Mouse (Mus musculus): Measurements from ENCODE around the gene St6galnac5.
A peak's percentile ranks its signal among the peaks of the same experiment; 100 is the strongest.

Gene St6galnac5

DNA sequence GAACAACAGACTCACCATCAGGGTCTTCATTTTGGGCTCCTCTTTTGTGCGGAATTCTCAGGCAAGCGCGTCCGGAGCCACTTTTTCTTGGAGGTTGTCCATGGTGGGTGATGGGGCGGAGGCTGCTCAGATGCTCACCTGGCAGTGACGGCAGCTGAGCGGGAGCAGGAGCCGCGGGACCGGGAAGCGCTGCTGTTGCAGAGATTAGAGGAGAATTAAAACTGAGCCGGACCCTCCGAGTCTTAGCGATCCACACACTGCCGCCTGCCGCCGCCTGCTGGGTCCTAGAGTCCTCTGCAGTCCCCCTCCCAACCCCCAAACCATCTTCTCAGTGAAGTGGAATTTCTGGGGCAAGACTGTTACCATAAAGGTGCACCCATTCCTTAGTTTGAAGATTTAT lies at the start of gene St6galnac5:
St6galnac5 (minus strand) TSS at position 259 of the 400 bp plus-strand sequence.
- DNase-seq, result no peak

DNA sequence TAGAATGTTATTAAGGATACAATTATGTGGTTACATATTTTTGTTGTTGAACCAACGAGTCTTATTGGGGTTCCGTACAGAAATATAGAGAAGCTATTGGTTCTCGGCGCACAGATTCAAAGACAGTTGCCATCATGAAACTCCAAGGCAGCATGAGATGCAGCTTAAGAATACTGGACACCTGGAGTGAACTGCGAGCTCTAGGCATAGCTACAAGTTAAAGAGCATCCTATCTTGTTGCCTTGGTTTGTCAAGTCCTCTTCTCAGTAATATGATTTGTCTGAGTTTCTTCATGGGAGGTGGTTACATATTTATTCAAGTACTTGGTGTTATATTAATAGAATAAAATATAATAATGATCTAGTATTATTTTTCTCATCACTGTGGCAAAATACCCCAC lies 48.7 kb upstream of the St6galnac5 start:
- DNase-seq, result no peak

DNA sequence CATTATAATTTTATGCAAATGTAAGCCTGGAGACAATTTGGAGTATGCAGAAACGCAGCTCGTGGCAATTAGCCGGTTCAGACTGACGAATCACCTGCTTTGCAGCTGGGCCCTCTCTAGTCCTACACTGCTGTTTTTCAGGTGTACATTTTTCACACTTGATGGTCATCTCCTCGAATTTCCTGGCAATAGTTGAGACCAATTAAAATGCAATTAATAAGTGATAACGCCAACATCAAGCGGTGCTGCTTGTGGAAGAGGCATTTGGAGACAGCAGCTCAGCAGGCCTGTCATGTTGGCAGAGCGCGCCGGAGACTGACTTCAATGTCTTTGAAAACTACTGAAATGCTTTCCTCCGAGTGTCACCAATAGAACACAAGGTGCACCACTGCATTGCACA lies 42.0 kb upstream of the St6galnac5 start:
- no peak for DNase-seq

DNA sequence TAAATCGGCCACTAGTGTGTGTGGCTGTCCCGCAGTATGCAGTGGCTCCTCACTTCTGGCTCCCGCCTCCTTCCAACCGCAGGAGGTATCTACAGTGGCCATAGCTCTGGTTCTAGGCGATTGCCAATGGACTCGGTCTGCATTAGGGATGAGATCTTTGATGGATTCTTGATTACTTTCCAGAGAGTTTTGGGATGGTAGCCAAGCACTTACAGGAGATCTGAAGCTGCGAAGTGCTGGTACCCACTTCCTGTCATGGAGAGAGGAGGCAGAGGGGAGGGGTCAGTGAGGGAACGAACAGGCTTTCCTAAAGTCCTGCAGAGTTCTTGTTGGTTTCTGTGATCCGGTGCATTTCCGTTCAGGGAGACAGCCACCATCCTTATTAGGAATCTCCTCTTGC lies 36.0 kb upstream of the St6galnac5 start:
- no peak for DNase-seq

DNA sequence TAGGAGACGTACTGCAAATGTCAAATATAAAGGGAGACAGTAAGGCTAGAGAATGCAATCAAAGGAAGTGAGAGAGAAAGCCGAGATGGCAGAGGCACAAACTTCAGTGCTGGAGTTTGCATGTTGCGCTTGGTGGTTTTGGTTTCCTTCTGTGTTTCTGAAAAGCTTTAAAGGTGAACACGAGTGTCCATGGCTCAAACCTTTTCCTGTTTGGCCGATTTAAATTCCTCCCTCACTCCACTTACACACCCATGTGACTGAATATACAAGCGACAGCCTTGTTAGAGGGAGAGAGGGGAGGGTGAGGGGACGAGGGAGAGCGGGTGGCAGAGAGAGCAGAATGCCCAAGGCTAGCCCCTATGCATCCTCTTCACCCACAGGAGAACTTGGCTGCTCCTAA lies 34.3 kb upstream of the St6galnac5 start:
- no peak for DNase-seq

DNA sequence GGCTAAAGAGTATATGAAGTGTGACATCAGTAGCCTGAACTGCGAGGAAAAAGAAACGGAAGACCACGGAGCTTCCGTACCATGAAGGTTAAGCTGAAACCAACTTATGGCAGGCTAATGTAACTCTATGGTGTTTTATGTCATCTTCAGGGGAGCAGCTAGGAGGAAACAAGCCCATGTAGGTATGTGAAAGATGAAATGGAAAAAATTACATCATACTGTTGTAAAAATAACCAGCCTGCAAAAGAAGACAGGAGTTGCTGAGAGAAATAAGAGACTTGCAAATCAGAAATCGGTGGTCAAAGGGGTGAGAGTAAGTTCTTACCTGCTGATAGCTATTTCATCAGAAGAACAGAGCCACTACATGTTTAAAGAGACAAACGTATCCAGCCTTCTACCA lies 24.8 kb upstream of the St6galnac5 start:
- no peak for DNase-seq

DNA sequence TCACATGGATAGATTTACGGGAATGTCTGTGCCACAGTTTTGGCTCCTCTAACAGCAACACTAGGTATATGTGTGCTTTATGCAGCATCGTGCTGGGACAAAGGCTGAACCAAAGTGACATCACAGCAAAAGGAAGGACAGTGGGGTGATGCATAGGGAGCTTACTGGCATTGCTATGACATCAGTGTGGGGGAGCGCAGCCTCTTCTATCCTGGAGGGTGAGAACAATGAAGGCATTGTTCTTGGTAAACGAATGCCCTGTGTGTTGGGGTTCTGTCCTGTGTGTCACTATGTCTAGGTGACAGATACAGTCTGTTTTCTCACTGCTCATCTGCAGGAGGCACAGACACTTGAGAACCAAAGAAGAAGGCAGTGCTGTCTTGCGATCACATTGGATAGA lies 16.9 kb upstream of the St6galnac5 start:
- DNase-seq, result no peak

DNA sequence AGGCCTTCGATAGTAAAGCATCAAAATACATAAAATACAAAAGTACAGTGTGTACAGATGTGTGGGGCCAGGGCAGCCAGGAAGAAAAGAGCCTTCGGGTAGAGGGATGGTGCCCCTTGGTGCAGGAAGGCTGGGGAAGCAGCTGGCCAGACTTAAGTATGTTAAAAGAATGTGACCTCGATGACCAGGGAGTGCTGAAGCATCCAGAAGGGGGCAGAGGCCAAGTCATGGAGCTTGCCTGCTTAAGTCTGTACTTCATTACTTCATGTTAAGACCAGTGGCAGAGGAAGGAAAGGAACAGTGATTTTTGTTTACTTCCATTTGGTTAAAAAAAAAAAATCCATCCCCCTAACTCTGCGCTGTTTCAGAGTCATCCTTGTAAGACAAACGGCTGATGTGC lies 16.1 kb upstream of the St6galnac5 start:
- DNase-seq, result no peak

DNA sequence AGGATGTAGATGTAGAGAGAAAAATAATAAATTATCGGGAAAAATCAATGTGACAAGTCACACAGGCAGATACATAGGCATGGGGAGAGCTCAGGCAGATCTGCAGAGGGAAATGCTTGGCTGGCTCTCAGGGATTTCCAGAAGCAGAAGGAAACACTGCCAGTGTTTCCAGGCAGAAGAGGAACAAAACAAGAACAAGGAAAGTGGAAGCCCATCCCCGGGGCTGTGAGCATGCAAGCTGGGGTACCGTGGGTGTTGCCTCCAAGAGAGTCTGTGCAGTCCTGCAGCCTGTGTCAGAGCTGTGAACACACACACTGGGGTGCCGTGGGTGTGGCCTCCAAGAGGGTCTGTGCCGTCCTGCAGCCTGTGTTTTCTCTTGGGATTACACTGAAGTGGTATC lies 11.6 kb upstream of the St6galnac5 start:
- DNase-seq, result no peak

DNA sequence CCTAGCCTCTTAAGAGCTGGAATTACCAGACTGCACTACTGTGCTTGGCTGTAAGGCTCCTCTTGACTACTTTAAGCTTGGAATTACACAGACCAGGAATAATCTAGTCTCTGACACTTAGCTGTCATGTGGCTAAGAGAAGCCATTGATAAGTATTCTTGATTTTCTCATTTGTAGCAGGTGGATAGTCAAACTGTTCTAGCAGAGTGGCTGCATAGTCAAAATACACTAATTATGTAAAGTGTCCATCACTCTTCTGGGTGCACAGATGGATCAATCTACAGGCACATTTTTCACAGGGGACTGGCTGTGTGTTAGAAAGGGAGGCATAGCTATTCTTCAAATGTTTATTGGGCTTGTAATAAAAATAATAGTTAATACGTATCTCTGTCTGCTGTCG lies 8.7 kb upstream of the St6galnac5 start:
- no peak for DNase-seq

DNA sequence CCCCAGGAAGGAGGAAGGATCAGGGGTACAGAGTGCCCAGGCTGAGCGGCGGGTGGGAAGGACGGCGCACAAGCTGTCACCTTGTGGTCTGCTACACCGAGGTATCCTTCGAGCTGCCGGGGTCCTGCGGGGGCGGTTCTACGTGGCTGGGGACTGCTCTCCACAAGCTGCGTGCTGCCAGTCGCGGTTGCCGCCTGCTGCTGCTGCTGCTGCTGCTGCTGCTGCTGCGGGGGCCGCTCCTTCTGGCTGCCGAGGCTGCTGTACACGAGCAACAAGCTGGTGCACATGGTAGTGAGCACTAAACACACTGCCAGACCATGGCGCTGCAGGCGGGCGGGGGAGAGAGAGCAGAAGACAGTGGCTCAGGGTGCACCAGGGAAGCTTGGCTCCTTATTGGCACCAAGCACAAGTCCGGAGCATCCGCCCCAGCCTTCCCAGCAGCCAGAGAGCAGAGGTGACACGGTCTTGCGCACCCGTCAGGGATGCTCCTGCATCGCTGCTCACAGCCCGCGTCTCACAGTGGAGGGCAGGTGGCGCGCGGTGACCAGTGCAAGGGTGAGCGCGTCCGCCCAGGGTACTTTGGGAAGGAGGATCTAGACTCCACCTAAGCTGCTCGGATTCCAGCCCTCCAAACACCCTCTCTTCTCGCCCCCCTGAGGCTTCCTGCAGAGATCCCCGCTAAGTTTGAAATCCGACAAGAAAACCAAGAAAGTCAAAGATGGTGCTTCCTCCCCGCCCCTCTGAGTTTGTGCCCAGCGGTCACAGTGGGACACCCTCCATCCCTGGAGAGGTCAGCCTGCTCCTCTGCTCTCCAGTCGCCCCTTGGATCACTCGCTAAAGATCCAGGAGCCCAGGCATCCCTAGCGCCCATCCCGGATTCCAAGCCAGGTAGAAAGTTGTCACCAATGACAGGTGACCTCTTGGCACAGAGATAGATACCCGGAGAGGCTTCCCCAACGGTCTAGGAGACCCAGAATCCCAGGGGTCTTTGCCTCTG lies 770 bp downstream of the St6galnac5 start:
- peak; percentile 7 for DNase-seq

DNA sequence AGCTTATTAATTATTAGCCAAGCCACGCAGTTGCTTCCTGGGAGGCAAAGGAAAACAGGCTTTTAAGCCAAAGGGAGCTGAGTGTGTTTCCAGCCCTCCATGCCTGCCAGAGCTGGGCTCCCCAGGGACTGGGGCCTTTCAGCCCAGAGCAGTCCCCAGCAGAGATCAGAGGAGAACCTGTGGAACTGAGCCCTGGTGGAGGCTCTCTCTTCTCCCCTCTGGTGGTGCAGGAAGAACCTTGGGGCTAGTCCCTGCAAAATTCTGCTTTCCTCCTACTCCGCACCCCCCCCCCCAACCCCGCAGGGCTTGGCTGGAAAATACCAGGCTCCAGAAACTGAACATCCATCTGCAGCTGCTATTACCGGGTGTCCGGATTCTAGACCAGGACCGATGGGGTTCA lies 1.6 kb downstream of the St6galnac5 start:
- DNase-seq, result peak; percentile 10

DNA sequence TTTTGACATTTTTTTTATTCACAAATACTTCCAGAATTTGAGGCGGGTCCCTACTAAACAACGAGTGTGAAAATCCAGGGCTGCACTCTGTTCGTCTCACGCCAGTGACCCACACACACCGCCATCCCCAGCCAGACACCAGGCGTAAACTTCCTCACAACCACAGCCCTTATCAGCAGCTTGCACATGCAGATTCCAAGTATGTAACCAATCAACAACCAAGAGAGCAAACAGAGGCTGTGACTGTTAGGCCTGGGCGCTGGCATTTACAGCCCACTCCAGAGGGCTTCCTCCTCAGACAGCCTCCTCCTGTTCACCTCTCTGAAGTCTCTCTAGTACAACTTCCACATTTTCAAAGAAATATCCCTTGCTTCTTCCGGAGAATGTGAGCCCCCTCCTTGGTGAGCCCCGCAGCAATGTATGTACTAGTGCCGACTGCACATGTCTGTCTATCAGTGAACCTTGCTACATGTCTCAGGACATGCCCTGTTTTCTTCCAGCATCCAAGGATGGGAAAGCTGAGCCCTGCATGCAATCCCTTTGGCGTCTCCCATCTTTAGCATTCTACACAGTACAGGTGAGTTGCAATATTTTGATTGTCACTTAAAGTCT lies 2.5 kb downstream of the St6galnac5 start:
- no peak for DNase-seq

DNA sequence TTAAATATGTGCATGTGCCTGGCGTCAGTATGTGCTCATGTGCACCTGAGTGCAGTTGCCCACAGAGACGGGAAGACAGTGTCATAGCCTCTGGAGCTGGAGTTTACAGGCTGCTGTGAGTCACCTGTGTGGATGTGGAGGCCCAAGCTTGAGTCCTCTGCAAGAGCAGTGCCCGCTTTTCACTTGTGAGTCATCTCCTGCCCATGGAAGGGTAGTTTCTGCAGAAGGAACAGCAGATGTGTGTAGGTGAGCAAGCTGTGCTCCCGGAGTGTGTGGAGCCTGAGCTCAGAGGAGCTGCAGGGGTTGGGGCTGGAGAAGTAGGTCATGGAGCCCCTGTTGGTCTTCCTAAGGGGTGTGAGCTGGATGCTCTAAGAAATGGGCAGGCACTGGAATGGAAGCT lies 10.7 kb downstream of the St6galnac5 start:
- no peak for DNase-seq

DNA sequence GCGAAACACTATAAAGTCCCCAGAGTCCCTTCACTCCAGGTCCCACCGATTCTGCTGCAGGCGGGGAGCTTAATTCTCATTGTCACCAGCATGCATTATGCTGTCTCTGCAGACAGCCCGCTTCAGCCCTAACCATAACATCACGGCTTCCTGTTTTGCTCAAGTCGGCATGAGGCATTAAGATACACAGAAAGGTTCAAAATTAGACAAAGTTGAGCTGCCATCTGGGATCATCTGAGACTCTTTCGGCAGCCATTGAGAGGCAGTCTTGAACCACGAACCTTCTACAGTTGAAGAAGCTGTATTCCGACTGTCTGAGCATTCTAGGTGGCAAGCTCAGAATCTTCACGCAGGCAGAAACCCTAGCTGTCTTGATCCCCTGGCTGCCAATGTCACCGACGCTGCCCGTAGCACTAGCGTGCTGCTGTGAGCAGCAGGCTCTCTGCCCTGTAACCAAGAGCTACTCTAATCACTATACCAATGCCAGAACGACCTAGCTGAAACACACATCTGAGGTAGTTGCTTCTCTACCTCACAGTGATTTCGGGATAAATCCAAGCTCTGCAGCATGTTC lies 12.2 kb downstream of the St6galnac5 start:
- no peak for DNase-seq

DNA sequence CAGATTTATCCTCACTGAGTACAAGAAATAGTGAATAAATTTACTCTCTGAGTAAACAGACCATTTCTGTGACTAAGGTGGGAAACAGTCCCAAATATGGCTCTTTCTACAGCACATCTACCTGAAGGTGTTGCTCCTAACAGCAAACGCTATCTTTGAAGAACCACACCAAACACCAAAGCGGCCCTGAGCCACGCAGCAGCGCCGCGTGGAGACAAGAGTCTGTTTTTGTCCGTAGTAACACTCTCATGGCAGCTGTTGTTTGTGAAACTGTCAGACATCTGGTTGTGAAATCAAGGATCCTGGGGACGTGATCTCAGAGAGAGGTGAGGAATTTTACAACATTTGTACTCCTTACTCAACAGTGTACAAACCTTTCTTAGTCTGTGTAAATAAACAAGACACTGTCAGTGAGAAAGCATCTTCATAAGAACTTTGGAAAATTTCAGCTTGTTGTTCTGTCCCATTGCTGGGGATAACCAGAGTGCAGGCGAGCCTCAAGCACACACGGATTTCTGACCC lies 20.1 kb downstream of the St6galnac5 start:
- no peak for DNase-seq

DNA sequence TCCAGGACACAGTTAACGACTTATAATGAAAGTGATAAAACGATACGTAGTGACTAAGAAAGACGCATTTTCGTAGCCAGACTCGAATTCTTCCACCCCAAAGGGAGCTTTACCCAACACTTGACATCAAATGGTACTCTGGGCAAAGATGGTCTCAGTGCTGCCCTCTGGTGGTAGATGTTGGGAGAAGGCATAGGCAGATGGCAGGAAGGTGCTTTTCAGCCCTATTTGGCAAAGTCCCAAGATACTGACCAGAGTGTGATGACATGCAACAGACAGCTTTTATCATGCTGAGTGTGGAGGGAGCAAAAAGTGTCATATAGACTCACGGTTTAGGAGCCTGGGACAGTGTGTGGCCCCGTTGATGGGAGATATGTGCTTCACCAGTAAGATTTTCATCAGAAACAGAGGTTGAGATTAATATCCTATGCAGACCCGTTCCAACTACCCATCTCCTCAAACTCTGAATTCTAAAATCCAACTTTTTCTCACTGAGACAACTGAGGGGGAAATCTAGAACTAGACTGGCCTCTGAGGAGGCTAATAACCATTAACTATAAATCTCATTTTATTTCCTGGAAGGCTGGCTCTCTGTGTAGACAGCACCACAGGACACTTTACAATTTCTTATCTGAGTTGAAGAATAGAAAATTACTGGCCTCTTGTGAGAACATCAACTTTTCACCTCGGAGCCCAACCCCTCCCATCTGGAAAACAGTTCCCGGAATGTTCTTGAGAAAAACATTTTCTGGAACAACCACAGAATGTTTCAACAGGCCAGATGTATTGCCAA lies 23.5 kb downstream of the St6galnac5 start:
- peak; percentile 53 for DNase-seq

DNA sequence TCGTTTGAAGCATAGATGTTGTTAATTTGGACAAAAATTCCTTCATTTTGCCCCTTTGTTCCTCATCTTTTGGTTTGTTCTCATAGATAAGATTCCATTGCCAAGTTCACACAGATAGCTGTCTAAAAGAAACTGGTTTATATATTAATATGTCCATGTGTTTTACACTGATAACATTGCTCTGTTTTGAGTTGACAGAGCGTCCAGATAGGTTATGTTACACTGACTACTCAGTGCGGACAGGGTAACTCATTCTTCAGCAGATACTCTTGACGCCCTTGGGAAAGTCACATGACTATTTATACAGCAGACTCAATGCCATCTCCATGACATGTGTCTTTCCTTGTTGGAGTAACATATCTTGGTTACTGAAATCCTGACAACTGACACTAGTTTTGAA lies 25.3 kb downstream of the St6galnac5 start:
- no peak for DNase-seq

DNA sequence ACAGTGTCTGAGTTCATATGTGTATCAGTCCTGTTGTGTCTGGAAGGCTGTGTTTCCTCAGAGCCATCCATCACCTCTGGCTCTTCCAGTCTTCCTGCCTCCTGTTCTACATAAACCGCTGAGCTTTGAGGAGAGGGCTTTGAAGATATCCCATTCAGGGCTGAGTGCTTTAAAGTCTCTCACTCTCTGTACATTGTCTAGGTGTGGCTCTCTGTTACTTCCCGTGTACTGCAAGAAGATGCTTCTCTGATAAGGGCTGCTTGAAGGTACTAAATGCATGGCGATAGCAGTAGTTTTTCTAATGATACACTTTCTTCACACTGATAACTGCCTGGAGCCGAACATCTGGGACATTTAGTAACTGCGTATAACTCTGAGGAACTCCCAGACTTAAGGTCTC lies 26.0 kb downstream of the St6galnac5 start:
- DNase-seq, result no peak

DNA sequence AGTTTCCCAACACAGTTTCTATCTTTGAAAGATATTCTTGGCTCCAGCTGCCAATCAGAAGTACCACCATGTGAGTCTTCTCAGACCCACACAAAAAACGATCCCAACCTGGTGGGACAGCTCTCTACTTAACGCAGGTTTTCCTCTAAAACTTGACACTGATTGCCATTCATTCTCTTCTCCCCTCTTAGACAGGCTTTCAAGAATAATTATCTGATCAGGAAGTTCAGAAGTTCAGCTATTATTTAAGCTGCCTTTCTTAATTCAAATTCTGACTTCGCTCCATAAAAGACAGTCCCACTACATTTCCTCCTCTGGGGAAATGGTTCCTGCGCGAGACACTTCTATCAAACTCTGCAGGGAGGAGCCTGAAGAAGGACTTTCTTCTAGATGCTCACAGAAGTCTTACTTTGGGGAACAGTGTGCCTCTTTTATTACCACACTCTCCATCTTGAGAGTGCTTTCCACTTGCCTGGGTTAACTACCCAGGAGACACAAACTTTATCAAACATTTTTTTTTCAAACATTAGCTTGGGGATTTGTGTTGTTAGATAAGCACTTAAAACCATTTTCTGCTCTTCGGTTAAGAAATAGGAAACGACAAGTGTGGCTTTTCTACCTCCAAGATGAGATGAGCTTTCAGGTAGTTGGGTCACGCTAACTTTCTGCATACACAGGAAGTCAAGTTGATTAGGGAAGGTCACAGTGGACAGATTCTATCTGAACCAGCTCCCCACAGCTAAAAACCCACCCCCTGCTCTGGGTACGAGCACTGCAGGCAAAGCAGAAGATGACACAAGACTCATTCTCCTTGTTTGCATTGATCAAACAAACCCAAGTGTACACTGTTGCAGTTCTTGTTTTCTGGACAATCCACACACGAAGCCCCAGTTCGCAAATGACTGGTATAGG lies 30.2 kb downstream of the St6galnac5 start:
- DNase-seq, result no peak

DNA sequence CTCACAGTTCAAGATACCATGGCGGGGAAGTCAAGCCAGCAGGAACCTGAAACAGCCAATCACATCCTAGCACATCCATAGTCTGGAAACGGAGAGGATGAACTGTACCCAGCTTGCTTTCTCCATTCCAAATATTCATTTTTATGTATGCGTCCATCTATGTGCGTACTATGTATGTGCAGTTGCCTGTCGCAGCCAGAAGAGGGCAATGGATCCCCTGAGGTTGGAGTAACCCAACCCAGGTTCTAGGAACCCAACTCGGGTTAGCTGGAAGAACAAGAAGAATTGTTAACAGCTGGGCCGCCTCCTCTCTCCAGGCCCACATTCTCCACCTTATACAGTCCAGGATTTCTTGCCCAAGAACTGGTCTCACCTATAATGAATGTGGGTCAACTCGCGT lies 31.1 kb downstream of the St6galnac5 start:
- DNase-seq, result no peak

DNA sequence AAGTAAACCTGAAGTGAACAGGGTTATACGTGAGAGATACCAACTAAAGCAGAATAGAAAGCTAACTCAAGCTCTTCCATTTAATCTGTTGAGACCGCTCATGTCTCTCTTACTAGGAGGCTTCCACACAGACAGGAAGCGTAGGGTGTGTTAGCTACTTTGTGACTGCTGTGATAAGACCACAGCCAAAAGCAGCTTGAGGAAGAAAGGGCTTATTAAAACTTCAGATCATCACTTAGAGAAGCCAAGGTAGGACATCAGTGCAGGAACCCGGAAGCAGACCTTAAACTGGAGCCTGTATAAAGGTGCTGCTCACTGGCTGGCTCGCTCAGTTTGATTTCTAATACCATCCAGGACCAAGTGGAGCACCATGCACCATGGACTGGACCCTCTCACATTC lies 31.7 kb downstream of the St6galnac5 start:
- DNase-seq, result no peak
